Mouse (Mus musculus): ENCODE data around the gene Atp6v1e2.

DNA sequence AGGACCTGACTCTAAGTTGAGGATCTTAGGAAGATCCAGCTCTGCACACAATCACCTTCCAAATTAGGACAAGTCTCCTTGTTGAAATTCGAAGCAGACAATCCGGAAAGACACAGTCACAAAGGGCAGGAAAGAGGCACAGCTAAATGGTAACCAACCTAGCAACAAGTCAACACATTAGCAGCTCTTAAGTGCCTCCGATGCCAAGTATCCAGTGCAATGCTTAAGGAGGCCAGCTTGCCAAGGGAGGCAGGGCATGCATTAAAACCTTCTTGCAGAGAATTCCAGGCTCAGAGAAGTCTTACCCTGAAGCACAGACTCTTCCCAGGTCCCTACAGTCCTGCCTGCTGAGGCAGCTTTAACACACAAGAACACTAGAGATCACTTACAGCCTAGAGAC is 23.0 kb downstream of the Atp6v1e2 start:
- no peak for TF ChIP-seq GATA1 (IDR thresholded peaks at IDR 0.05; ENCODE audit: borderline replicate concordance, low read length)
- no peak for TF ChIP-seq FLI1 (IDR thresholded peaks at IDR 0.05; ENCODE audit: low read length)

Data from megakaryocyte, embryonic 14.5 days (primary cell).